Mouse (Mus musculus) cortical plate, adult 2 months (tissue): ENCODE measurements at regions not wholly inside any gene's neighbourhood (a gene's known extent, or its start where the extent isn't known, plus 50 kb on each side); places are given as distances from the start of the nearest gene placed in this dataset.

Experiments
- H3K27ac ChIP-seq: fragments of 200-500 bp; 2 replicates; pipeline ENCODE4 v1.5.1; 2012; ENCODE audit warnings: low read length, control low read depth, inconsistent platforms; ENCODE audit not compliant: insufficient read depth
- H3K4me1 ChIP-seq: fragments of 200-500 bp; 2 replicates; pipeline ENCODE4 v1.6.1; 2011; ENCODE audit warnings: low read length; ENCODE audit not compliant: control insufficient read depth, insufficient read depth
- H3K4me3 ChIP-seq: fragments of 200-500 bp; 2 replicates; pipeline ENCODE4 v1.5.1; 2011; ENCODE audit warnings: mild to moderate bottlenecking, low read length, control low read depth; ENCODE audit not compliant: insufficient read depth
- CTCF ChIP-seq: fragments of 200-500 bp; IDR thresholded peaks from 2 replicates; pipeline ENCODE4 v1.5.1; 2011; ENCODE audit warnings: mild to moderate bottlenecking, control low read depth, low read length; ENCODE audit not compliant: insufficient read depth; ENCODE audit errors: extremely low read depth
- POLR2A ChIP-seq: fragments of 200-500 bp; IDR thresholded peaks from 2 replicates; pipeline ENCODE4 v1.6.1; 2011; ENCODE audit warnings: mild to moderate bottlenecking, low read length, control low read depth; ENCODE audit not compliant: insufficient read depth; ENCODE audit errors: extremely low read depth

DNA sequence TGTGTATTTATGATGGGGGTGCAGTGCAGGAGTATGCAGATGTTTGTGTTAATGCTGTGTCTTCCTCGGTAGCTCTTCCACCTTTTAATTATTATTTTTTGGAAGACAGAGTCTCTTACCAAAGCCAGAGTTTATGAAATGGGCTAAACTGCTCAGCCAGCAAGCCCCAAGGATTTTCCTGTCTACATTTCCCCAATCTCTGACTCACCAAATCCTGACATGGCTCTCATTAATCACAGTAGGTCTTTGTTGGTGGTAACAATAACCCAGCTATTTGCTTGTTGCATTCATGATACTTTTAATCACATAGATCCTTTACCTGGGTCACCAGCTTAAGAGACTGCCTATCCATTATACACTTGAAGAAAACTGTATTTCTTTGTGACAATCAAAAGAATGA is 427.8 kb upstream of the Rgma start:
- Histone ChIP-seq H3K4me3 (no peak overlapping the region), H3K4me1 (no peaks in the 10 kb centered on the region), H3K27ac (no peak overlapping the region)
- TF ChIP-seq CTCF: no peak
- TF ChIP-seq POLR2A: no peak

DNA sequence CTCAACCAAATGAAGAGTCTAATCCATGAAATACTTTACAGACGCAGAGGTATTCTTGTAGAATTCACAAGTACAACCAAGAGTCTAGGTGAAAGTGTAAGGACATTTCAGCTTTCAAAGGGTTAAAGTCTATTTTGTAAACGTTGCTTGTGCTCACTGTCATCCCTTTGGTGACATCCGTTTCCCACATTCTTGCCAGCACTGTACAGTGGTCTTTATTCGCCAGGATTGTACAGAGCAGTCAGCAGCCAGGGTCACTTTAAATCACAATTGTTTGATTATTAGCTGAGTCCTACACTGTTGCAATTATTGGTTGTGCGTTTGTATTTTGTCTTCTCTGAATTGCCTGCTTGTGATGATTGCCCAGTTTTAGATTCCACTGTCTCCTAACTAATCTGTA is 427.3 kb upstream of the Rgma start:
- no peak overlapping the region for H3K27ac ChIP-seq
- no peak overlapping the region for H3K4me3 ChIP-seq
- no peak for TF ChIP-seq CTCF
- no peak for TF ChIP-seq POLR2A
- no peaks in the 10 kb centered on the region for H3K4me1 ChIP-seq

DNA sequence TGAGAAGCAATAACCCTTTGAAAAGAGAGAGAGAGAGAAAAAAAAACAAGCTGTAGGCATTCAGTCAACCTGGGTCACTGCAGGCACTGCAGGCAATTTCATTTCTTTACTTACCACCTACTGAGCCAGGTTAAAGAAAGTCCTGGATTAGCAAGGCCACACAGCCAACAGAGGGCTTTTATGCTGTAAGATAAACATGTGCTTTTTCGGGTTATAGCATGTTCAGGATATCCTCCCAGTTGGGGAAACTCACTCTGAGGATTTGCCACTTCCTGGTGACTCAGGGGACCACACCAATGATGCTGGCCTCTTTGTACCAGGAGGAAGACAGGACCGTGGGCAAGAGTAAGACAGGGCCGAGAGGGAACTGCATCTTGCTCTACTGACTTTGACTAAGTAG is 426.6 kb upstream of the Rgma start:
- Histone ChIP-seq H3K4me1 (no peaks in the 10 kb centered on the region), H3K4me3 (no peak overlapping the region), H3K27ac (no peak overlapping the region)
- TF ChIP-seq CTCF (no peak), POLR2A (no peak)

DNA sequence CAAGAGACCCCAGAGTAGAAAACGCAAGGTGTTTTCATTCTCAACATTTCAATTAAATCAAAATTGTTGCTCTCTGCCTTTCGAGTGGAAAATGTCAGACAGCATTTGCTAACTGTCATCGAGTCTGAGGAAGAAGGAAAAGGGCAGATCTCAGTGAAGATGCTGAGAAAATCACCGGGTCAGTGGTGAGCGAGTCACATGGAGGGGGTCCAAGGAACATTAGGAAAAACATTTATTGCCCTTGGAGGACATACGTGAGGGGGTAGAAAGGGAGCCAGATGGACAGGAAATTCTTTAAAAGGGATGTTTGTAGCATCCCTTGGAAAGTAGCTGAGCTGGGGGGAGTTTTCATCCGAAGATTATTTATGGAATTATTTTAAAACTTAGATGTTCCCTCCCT is 425.4 kb upstream of the Rgma start:
- no peaks in the 10 kb centered on the region for H3K4me1 ChIP-seq
- TF ChIP-seq CTCF (no peak), POLR2A (no peak)
- no peak overlapping the region for H3K27ac ChIP-seq
- no peak overlapping the region for H3K4me3 ChIP-seq

DNA sequence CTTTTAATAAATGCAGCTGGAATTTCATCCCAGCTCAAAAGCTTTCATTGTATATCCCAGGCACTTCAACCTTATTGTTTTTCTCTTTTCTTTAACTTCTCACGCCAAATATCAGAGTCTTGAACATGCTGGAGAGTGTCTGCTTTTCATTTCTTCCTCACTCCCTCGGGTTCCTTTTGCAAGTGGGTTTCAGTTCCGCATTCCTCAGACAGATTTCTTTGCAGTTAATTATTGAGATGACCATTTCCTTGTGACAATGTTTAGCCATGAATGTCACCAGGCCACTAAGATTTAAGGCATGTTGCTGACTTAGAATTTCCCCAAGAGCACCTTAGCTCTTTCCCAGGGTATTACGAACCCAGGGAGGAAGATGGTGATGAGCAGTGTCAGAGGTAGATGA is 417.6 kb upstream of the Rgma start:
- Histone ChIP-seq H3K4me1 (no peaks in the 10 kb centered on the region), H3K4me3 (no peak overlapping the region)
- TF ChIP-seq POLR2A (no peak), CTCF (no peak)

GRCm38 (mm10) chr7:72961321-72961720 is 414.0 kb upstream of the Rgma start:
- H3K27ac ChIP-seq: no peak overlapping the region
- H3K4me3 ChIP-seq: no peak overlapping the region
- TF ChIP-seq CTCF: no peak
- no peak for TF ChIP-seq POLR2A
- H3K4me1 ChIP-seq: no peaks in the 10 kb centered on the region

More for the DNA sequence above, 417.6 kb upstream of the Rgma start:
- H3K27ac ChIP-seq: no peak overlapping the region

- Histone ChIP-seq H3K27ac (no peak overlapping the region), H3K4me1 (no peaks in the 10 kb centered on the region), H3K4me3 (no peak overlapping the region)
- TF ChIP-seq CTCF (no peak), POLR2A (no peak)
Observed at GRCm38 (mm10) chr7:72962815-72963214, 412.5 kb upstream of the Rgma start.

GRCm38 (mm10) chr7:72963908-72964307 is 411.4 kb upstream of the Rgma start:
- no peak for TF ChIP-seq POLR2A
- TF ChIP-seq CTCF: no peak
- Histone ChIP-seq H3K27ac (no peak overlapping the region), H3K4me1 (no peaks in the 10 kb centered on the region), H3K4me3 (no peak overlapping the region)

GRCm38 (mm10) chr7:72968193-72968592 is 407.1 kb upstream of the Rgma start:
- no peak for TF ChIP-seq POLR2A
- no peak for TF ChIP-seq CTCF
- Histone ChIP-seq H3K27ac (no peak overlapping the region), H3K4me3 (no peak overlapping the region), H3K4me1 (no peaks in the 10 kb centered on the region)

DNA sequence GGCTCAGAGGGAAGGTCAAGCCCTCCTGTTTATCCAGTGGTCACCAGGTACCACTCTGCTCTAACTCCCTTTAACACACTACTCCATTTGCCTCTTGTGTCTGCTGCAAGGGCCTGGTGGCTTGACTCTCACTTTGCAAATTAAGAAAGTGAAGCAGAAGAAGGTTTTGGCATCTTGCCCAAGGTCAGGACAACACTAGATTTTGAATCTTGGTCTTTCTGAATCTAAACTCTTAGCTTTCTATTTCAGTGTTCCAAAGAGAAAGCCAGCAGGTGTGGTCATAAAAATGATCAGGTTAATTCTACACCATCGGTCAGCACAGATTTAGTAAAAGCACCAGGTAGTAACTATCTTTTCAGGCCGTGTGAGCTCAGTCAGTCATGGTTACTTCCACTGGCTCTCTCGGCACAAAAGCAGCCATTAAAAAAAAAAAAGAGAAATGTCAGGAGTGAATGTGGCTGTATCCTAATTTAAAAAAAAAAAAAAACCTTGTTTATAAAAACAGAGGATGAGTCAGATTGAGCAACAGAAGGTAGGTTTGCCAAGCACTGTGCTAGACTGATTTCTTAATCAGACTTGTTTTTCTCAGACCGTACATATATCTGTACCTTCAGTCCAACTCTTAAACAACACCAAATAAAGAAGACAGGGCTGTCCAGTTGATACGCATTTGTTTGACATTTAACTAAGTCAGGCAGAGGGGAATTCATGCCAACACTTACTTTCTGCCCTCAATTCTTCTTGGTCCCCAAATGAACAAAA is 403.6 kb upstream of the Rgma start:
- Histone ChIP-seq H3K4me3 (no peak overlapping the region), H3K4me1 (no peaks in the 10 kb centered on the region), H3K27ac (no peak overlapping the region)
- TF ChIP-seq CTCF: no peak
- TF ChIP-seq POLR2A: no peak

DNA sequence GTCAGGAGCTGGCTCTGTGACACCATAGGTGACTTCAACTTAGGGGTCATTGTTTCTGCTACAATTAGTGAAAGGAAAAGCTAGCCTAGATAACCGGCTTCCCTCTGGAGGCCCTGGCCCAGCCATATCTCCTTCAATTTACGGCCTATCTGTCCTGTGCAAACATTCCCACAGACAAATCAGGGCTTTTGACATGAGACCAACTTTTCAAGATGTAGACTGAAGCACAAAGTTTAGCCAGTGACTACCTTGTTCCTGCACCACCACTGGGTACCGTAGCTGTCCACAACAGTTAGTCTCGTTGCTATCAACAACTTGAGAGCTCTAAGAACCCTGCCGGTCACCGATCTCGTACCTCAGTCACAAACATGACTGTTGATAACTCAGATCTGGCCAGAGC is 402.9 kb upstream of the Rgma start:
- TF ChIP-seq CTCF: no peak
- Histone ChIP-seq H3K4me1 (no peaks in the 10 kb centered on the region), H3K27ac (no peak overlapping the region), H3K4me3 (no peak overlapping the region)
